Mouse (Mus musculus) E14TG2a.4 (cell line): ENCODE measurements around the gene Spink2.

ENCODE experiments used
- CTCF ChIP-seq: conservative IDR thresholded peaks from 2 replicates; pipeline ENCODE4 v1.5.1; 2014; ENCODE audit warnings: low read length
- POU5F1 ChIP-seq: IDR thresholded peaks from 2 replicates; pipeline ENCODE4 v1.6.1; 2014; ENCODE audit warnings: low read length, borderline replicate concordance

- TF ChIP-seq CTCF = no peak
- no peak for TF ChIP-seq POU5F1
These were observed 33.3 kb downstream of the Spink2 start for GRCm38 (mm10) chr5:77178008-77178407.
